Mouse (Mus musculus) small intestine, adult 2 months (tissue): Measurements from ENCODE around the gene Marveld1.
A peak's percentile ranks its signal among the peaks of the same experiment; 100 is the strongest.

Experiments
- CTCF ChIP-seq: fragments of 200-500 bp; IDR thresholded peaks from 2 replicates; pipeline ENCODE4 v1.5.1; 2012; ENCODE audit warnings: low read depth, mild to moderate bottlenecking, control low read depth, inconsistent platforms, low read length, moderate library complexity, mixed read lengths; ENCODE audit not compliant: insufficient replicate concordance, insufficient read length; ENCODE audit errors: extremely low read depth
- POLR2A ChIP-seq: fragments of 200-500 bp; IDR thresholded peaks from 2 replicates; pipeline ENCODE4 v1.6.1; 2012; ENCODE audit warnings: low read depth, mild to moderate bottlenecking, control low read depth, inconsistent platforms, low read length, moderate library complexity

GRCm38 (mm10) chr19:42147769-42148568 is 769 bp downstream of the Marveld1 start:
- peak; percentile 37; the same call in 1 of the 2 replicates for TF ChIP-seq POLR2A
- TF ChIP-seq CTCF, result no peak
